Mouse (Mus musculus) retina, postnatal 1 day (tissue): ENCODE data around the gene S100a8.

Experiments
- DNase-seq: peaks from one replicate; pipeline ENCODE4 v3.0.0-alpha.2; 2012

Gene S100a8

GRCm38 (mm10) chr3:90683929-90684328, 15.2 kb downstream of the S100a8 start:
- DNase-seq: no peak

DNA sequence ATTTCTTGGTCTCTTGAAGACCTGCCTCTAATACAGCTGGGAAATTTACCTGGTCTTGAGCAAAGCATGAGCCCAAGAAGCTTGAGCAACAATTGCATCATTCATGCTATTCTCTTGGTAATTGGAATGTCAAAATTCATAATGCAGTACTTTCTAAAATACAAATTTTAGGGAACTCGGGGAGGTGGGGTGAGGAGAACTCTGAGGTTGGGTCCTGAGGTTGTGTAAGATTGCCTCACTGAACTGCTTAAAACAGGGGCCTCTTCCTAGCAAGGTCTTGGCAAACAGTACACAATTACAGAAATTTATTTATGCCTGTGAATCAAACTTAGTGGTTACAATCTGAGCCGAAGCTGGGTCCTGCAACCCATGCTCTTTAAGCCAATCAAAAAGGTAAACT, 18.1 kb downstream of the S100a8 start:
- DNase-seq: no peak

DNA sequence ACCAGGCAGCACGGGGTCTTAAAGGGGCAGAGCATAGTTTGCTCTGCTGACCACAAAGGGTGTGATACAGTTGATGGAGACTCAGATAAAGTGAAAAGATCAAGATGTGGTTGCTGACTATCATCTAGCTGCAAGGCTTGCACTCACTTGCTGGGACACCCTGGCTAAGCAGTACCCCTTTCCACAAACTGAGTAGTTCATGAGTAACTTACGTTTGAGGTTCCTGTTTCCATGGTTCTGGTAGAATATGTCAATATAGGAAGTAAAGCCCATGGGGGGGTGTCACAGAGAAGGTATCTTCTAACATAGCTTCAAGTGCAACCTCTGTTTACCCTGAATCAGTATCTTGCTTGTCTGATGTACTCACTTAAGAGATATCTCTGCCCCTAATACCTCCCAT, 24.7 kb downstream of the S100a8 start:
- DNase-seq: no peak

DNA sequence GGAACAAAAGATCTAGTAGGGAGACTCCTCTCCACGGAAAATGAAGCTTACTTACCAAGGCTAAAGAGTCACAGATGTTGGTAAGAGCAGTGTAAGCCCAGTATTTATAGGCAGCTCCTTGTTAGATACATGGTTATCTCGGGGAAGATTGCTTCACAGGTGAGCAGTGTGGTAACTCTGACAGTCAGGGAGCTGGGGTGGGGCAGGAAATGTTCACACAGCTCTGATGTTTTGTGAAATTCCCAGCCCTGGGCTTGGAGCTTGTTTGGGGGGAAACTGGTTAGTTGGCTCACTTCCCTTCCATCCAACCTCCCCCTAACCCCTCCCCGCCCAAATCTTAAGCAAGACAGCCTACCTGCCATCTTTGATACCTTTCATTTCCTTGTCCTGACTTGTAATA, 26.8 kb downstream of the S100a8 start, which contains the start of gene S100a9:
Gene S100a9 (minus strand): TSS at position 109 of the 400 bp plus-strand sequence.
- no peak for DNase-seq

DNA sequence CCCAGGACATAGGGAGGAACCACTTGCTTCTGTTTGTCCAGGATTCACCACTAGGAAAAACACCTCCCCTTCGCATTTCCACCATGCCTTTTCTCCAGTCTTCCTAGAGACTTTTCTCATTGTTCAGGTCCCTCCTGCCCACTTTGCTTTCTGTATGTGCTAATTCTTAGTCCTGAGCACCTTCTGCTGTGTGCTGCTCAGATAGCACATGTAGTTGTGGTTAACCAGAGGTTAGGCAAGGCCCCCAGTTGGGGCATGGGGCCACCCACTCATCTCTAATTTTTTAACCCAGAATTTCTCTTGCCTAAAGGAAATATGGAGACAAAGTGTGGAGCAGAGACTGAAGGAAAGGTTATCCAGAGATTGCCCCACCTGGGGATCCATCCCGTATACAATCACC, 33.5 kb downstream of the S100a8 start:
- DNase-seq: no peak

DNA sequence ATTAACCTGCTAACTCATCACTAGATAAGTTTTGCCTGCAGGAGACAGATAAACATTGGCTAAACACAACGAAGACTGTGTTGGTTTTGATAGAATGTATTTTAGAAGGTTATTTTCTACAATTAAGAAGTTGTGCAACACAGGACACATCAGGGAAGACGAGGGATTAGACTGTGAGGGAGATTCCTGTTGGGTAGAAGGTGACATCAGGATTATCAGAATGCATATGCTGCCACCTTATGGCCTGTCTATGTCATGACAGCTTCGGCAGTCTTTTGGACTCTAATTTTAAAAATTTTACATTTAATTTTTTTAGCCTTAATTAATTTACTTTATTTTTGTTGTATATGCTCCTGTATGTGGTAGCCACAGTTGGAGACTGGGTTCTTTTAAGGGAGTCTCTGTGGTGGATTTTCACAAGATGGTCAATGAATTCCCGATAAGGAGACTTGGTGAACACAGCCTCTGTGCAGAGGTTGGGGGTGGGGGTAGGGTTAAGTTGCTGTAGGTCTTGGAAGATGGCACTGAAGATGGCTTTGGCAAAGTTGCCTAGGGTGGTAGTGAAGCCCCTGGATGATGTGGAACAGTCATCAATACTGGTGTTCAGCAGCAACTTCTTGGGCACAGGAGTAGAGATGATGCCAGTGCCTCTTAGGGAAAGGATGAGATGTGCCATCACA, 39.9 kb downstream of the S100a8 start:
- peak; percentile 53 for DNase-seq

- DNase-seq: peak; percentile 92
These were observed 41.0 kb downstream of the S100a8 start for GRCm38 (mm10) chr3:90709591-90710460.
